Mouse (Mus musculus) neural tube, embryonic 15.5 days (tissue): Measurements from ENCODE around the gene Slc1a6. TPM values are rescaled to one million over a fixed set of nuclear protein-coding genes. Genes with fewer than 3 reads are reported as not detected.
"Not testable (repeated sequence)": the region's sequence is repeated elsewhere in the genome, so short reads cannot be mapped to it uniquely, and the experiment has no call there.

Source experiments
- ATAC-seq: fragments of 200-750 bp; cut with Nextera tagmentation; 2 replicates; pipeline ENCODE4 v1.8.0; 2017; ENCODE audit warnings: mild to moderate bottlenecking, moderate TSS enrichment, moderate library complexity; ENCODE audit not compliant: low FRiP score
- H3K27ac ChIP-seq: fragments of 300-500 bp; sonication (generic); replicated peaks from 2 replicates; pipeline ENCODE4 v1.5.1; 2015; ENCODE audit warnings: mild to moderate bottlenecking, inconsistent platforms
- H3K27me3 ChIP-seq: fragments of 300-500 bp; sonication (generic); replicated peaks from 2 replicates; pipeline ENCODE4 v1.6.1; 2015; ENCODE audit warnings: inconsistent platforms
- H3K36me3 ChIP-seq: fragments of 300-500 bp; sonication (generic); 2 replicates; pipeline ENCODE4 v1.6.1; 2015; ENCODE audit warnings: inconsistent platforms
- H3K4me1 ChIP-seq: fragments of 300-500 bp; sonication (generic); 2 replicates; pipeline ENCODE4 v1.6.1; 2015; ENCODE audit warnings: inconsistent platforms
- H3K4me2 ChIP-seq: fragments of 300-500 bp; sonication (generic); 2 replicates; pipeline ENCODE4 v1.6.1; 2015; ENCODE audit warnings: inconsistent platforms, mild to moderate bottlenecking, moderate library complexity
- H3K4me3 ChIP-seq: fragments of 300-500 bp; sonication (generic); replicated peaks from 2 replicates; pipeline ENCODE4 v1.5.1; 2015; ENCODE audit warnings: mild to moderate bottlenecking, inconsistent platforms
- H3K9ac ChIP-seq: fragments of 300-500 bp; sonication (generic); replicated peaks from 2 replicates; pipeline ENCODE4 v1.6.1; 2015; ENCODE audit warnings: mild to moderate bottlenecking, inconsistent platforms
- H3K9me3 ChIP-seq: fragments of 300-500 bp; sonication (generic); replicated peaks from 2 replicates; pipeline ENCODE4 v1.6.1; 2016; ENCODE audit warnings: inconsistent platforms
- WGBS: fragments of 180-500 bp; shearing (Covaris S2); methylation state at CpG from one replicate; pipeline ENCODE4 v1.1.7; 2015; ENCODE audit warnings: mixed read lengths; 5-methylcytosine and 5-hydroxymethylcytosine counted together
- polyA plus RNA-seq: library from polyadenylated mRNA; unstranded; fragments of >200 nt; fragmentation: Nextera tagmentation; extraction: Ambion mirVana; gene quantifications from 2 replicates; pipeline ENCODE4 v1.2.1, GENCODE M21; 2015

Slc1a6 gene
- polyA plus RNA-seq, 1 experiment from 2014 or later = 31.0 TPM

DNA sequence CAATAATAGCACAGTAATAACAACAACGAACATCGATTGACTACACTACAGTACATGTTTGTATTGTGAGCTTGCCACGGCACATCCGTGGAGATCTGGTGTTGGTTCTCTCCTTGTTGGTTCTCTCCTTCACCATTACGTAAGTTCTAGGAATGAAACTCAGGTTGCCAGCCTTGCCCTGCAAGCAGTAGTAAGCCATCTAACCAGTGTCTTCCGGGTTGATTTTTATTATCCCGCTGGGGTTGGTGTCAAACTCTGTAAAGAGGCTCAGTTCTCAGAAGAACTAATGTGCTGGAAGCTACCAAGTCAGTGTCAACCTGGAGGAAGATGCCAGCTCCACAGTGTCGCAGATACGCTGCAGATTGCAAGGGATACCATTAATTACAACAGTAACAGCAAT is 769 bp upstream of the Slc1a6 start:
- 0 out of 2 replicates have a peak, but pooled peaks have one; percentile 7 for ATAC-seq
- Histone ChIP-seq H3K27me3 (no peaks in the 10 kb centered on the region), H3K9ac (peak overlapping the region; percentile 77), H3K4me1 (peaks cover 28% of the 10 kb centered on the region), H3K36me3 (no peaks in the 10 kb centered on the region; the same call in 1 of the 2 replicates), H3K4me2 (peak overlapping the region; percentile 97), H3K27ac (peak overlapping the region; percentile 71), H3K4me3 (peak overlapping the region; percentile 63), H3K9me3 (no peaks in the 10 kb centered on the region)
- WGBS = 49% methylated on average over 9 of the region's 9 CpGs

DNA sequence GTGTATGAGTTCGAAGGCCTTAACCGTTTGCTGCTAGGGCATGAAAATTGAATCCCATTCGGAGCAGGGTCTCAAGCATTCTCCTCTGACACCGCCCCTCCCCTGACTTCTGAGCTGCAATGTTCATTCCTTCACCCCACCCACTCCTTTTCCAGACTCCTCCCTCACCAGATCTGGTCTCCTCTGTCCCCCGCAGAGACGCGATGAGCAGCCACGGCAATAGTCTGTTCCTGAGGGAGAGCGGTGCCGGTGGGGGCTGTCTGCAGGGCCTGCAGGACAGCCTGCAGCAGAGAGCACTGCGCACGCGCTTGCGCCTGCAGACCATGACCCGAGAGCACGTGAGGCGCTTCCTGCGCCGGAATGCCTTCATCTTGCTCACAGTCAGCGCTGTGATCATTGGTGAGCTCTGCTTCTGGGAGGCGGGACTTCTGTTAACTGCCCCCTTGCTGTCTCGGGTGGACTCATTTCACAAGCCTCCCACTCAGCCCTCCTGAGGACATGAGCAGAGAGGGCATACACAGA is 7.3 kb downstream of the Slc1a6 start:
- H3K4me1 ChIP-seq = peaks cover 21% of the 10 kb centered on the region
- peaks cover 5% of the 10 kb centered on the region; the same call in 1 of the 2 replicates for H3K36me3 ChIP-seq
- peak overlapping the region; percentile 55 for H3K4me3 ChIP-seq
- ATAC-seq = peak; percentile 97
- H3K9ac ChIP-seq = peak overlapping the region; percentile 66
- 2% methylated on average over 22 of the region's 22 CpGs for WGBS
- H3K27ac ChIP-seq = peak overlapping the region; percentile 87
- H3K27me3 ChIP-seq = no peaks in the 10 kb centered on the region
- H3K9me3 ChIP-seq = no peaks in the 10 kb centered on the region
- H3K4me2 ChIP-seq = peak overlapping the region; percentile 67

DNA sequence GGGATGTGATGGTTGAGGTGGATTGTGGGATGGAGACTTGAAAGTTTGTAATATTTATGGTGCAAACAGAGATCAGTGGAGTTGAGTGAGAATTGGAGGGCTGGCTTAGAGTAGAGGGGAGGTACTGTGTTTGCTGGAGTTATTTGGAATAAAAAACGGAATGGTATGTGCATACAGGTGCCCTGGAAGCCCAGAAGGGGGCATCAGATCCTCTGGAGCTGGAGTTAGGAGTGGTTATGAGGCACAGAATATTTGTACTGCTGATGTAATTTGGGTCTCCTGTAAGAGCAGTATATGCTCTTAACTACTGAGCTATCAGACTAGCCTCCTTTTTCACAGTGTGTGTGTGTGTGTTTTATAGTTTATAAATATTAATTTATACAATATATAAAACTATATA is 10.3 kb downstream of the Slc1a6 start:
- H3K4me2 ChIP-seq = no peak overlapping the region
- no peak overlapping the region for H3K4me3 ChIP-seq
- peaks cover 5% of the 10 kb centered on the region; the same call in 1 of the 2 replicates for H3K36me3 ChIP-seq
- no peak for ATAC-seq
- no peaks in the 10 kb centered on the region for H3K27me3 ChIP-seq
- 44% methylated on average over 1 of the region's 1 CpGs for WGBS
- H3K27ac ChIP-seq = no peak overlapping the region
- peaks cover 12% of the 10 kb centered on the region for H3K4me1 ChIP-seq
- no peak overlapping the region for H3K9ac ChIP-seq
- H3K9me3 ChIP-seq = no peaks in the 10 kb centered on the region

DNA sequence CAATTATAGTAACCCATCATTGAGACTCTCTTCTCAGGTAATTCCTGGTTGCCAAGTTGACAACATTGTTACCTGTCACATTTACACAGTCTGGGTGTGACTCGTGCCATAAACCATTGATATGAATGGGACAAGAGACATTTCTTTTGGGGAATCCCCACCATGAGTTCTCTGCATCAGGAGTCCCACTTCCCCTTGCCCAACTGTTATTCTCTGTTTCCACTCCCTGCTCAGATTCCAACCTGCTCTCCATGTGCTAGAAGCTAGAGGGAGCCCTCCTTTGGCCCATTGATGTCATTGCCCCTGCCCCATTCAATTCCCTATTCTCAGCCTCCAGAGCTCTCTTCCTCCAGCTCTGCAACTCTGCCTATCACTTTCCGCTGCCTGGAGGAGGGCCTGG is 21.2 kb downstream of the Slc1a6 start:
- Histone ChIP-seq H3K9ac (no peak overlapping the region), H3K36me3 (peaks cover 5% of the 10 kb centered on the region; the same call in 1 of the 2 replicates), H3K4me2 (no peak overlapping the region), H3K4me1 (no peaks in the 10 kb centered on the region), H3K27ac (no peak overlapping the region), H3K27me3 (no peaks in the 10 kb centered on the region), H3K9me3 (no peaks in the 10 kb centered on the region), H3K4me3 (no peak overlapping the region)
- 90% methylated on average over 2 of the region's 2 CpGs for WGBS
- ATAC-seq = no peak

DNA sequence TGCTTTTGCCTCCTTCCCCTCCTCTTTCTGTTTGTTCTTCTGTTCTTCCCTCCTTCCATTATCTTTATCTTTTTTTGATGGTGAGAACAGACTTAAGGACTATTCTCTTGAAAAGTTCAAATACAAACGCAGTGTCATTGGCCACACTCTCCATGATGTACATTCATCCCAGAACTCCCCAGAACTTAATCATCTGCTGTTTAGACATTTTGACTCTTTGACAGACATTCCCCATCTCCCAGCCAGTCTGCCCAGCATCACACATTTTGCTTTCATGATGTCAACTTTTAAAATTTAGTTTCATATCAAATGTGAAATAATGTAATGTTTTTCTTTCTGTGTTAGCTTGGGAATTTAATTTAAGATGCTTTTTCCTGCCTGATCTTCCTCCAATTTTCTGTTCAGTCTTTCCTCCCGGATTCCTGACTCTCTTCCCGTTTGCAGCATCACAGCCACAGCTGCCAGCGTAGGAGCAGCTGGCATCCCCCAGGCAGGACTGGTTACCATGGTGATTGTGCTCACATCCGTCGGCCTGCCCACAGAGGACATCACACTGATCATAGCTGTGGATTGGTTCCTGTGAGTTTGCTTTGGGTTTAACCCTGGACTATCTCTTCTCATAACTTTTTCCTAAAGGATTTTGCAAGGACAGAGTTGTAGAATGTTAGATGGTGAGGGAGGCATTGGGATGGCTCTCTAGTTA is 32.2 kb downstream of the Slc1a6 start:
- ATAC-seq = peak; percentile 91
- peak overlapping the region; percentile 34; the same call in 1 of the 2 replicates for H3K27ac ChIP-seq
- no peaks in the 10 kb centered on the region for H3K4me1 ChIP-seq
- 32% methylated on average over 6 of the region's 6 CpGs for WGBS
- no peak overlapping the region for H3K4me2 ChIP-seq
- no peak overlapping the region for H3K4me3 ChIP-seq
- no peaks in the 10 kb centered on the region for H3K27me3 ChIP-seq
- H3K9me3 ChIP-seq = no peaks in the 10 kb centered on the region
- H3K9ac ChIP-seq = no peak overlapping the region
- H3K36me3 ChIP-seq = peaks cover 18% of the 10 kb centered on the region; the same call in 1 of the 2 replicates

DNA sequence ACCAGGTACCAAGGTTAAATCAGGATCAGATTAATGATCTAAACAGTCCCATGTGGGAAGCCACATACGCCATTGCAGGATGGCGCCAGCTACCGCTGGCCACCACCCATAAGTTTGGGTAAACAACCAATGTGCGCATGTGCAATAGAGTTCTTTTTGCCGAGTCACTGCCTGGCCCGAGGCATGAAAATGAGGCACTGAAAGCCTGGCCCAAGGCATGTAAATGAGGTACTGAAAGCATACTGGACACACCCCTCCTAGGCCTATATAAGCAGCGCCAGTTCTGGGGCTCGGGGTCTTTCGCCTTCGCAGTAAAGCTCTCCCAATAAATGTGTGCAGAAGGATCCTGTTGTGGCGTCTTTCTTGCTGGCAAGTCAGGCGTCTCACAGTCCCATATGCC is 60.2 kb downstream of the Slc1a6 start:
- not testable (repeated sequence) for H3K4me2 ChIP-seq, H3K9me3 ChIP-seq, H3K4me1 ChIP-seq, H3K9ac ChIP-seq, H3K4me3 ChIP-seq, ATAC-seq, H3K27ac ChIP-seq, H3K36me3 ChIP-seq, H3K27me3 ChIP-seq
- 94% methylated on average over 12 of the region's 12 CpGs for WGBS

DNA sequence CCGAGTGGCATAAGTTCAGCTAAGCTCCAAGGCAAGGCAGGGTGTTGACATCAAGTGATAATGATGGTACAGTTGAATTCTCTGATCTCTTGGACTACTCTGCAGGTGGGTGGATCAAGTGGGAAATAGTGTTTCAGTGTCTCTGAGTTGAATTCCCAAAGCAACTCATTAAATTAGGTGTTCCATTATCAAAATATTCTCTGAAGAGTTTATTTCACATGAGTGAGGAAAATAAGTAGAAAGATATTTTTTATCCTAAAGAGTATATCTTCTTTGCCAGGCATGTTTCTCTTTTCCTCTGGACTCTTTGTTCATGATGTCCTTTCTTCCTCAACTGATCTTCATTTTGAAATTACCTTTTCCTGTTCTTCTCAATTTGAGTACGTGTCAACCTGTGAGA is 71.8 kb downstream of the Slc1a6 start, which contains the start of gene Olfr1356:
TSS of gene Olfr1356 (minus strand) at position 101 of the 400 bp plus-strand sequence.
- ATAC-seq = no peak
- WGBS = 85% methylated on average over 2 of the region's 2 CpGs
- Histone ChIP-seq H3K4me2 (no peak within 1 kb of the TSS), H3K36me3 (no peaks in the 10 kb centered on the region), H3K4me3 (no peak within 1 kb of the TSS), H3K27me3 (no peaks in the 10 kb centered on the region), H3K27ac (no peak within 1 kb of the TSS), H3K9ac (no peak within 1 kb of the TSS), H3K9me3 (no peaks in the 10 kb centered on the region), H3K4me1 (no peaks in the 10 kb centered on the region)

Other genes with a start within 250 kb of the Slc1a6 start
- gene Ilvbl, start 206.2 kb upstream of the Slc1a6 start, polyA plus RNA-seq = 64.8 and 66.9 TPM in 2 replicates
- gene Syde1, start 188.5 kb upstream of the Slc1a6 start, polyA plus RNA-seq = 3.3 and 4.9 TPM in 2 replicates
- gene Olfr1357, start 162.4 kb upstream of the Slc1a6 start, polyA plus RNA-seq = not detected in 2 replicates
- 0.10 TPM in 1 of 2 replicates, not detected in the other for gene Casp14, start 62.2 kb upstream of the Slc1a6 start, polyA plus RNA-seq
- 0.36 and 0.49 TPM in 2 replicates for gene Ccdc105, start 27.4 kb upstream of the Slc1a6 start, polyA plus RNA-seq
- gene Olfr1356, start 71.7 kb downstream of the Slc1a6 start, polyA plus RNA-seq = not detected in 2 replicates
- not detected in 2 replicates for gene Olfr1355, start 95.0 kb downstream of the Slc1a6 start, polyA plus RNA-seq
- gene Olfr1354, start 132.7 kb downstream of the Slc1a6 start, polyA plus RNA-seq = not detected in 2 replicates
- gene Olfr8, start 170.1 kb downstream of the Slc1a6 start, polyA plus RNA-seq = not detected in 2 replicates
- gene Olfr1353, start 182.8 kb downstream of the Slc1a6 start, polyA plus RNA-seq = not detected in 2 replicates
- not detected in 2 replicates for gene Olfr1352, start 200.6 kb downstream of the Slc1a6 start, polyA plus RNA-seq
- 0.17 TPM in 1 of 2 replicates, not detected in the other for gene Olfr1351, start 232.0 kb downstream of the Slc1a6 start, polyA plus RNA-seq
- 0.24 and 0.60 TPM in 2 replicates for gene Olfr57, start 248.2 kb downstream of the Slc1a6 start, polyA plus RNA-seq